Mouse (Mus musculus): ENCODE data around the gene Dcst2. TPM values are rescaled to one million over a fixed set of nuclear protein-coding genes. Genes with fewer than 3 reads are reported as not detected.

Gene Dcst2
- polyA plus RNA-seq, 1 experiment from 2014 or later, result 0.34 TPM

DNA sequence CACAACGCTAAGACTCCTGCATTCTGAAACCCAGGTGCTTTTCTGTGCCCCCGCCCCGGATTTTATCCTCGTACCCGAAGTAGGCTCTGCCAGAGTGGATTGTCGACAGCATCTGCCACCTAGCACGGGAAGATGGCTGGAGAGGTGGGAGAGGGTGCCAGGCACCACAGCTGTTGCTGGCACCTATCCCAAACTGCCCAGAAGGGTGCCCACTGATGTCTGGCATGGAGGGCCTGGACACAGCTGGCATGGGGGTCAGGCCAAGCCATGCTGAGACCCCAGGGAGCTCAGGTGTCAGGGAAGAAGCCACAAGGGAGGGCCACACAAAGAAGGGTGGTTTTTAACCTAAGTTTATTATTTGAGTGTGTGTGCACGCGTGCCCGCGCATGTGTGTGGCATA, 28.7 kb upstream of the Dcst2 start:
- whole genome bisulfite sequencing, result 47% methylated on average over 11 of the region's 11 CpGs
- no peaks in the 10 kb centered on the region for H3K9me3 ChIP-seq
- no peak for ATAC-seq (ENCODE audit: low FRiP score, low read depth)
- no peaks in the 10 kb centered on the region for H3K27me3 ChIP-seq
- 0 out of 2 replicates have a peak overlapping the region, but pooled peaks have one; percentile 7 for H3K4me2 ChIP-seq
- peak overlapping the region; percentile 53 for H3K27ac ChIP-seq (replicated peaks)
- no peak overlapping the region for H3K4me3 ChIP-seq
- no peaks in the 10 kb centered on the region for H3K36me3 ChIP-seq
- H3K4me1 ChIP-seq (replicated peaks), result peaks cover 54% of the 10 kb centered on the region
- no peak overlapping the region for H3K9ac ChIP-seq

DNA sequence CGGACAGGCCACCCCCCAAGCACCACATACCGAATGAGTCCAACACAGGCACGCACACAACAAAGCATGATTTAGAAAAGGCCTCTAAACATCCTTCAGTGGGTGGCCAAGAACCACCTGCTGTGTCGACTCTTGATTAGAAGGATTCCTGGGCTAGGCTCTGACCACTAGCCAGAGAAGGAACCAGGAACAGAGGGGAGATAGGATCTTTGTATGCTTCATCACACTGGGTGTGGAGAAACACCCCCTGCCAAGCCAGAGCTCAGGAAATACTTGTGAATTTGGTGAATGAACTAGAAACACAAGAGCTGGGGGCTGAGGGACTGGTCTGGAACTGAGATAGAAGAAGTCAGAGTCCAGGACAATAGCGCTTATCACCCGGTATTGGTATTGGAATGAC, 25.2 kb upstream of the Dcst2 start:
- H3K27ac ChIP-seq (replicated peaks), result no peak overlapping the region
- H3K9me3 ChIP-seq, result no peaks in the 10 kb centered on the region
- no peaks in the 10 kb centered on the region for H3K27me3 ChIP-seq
- H3K4me3 ChIP-seq, result peak overlapping the region; percentile 84
- WGBS, result 10% methylated on average over 6 of the region's 6 CpGs
- peaks cover 68% of the 10 kb centered on the region for H3K4me1 ChIP-seq (replicated peaks)
- peak overlapping the region; percentile 25 for H3K9ac ChIP-seq
- H3K4me2 ChIP-seq, result peak overlapping the region; percentile 95
- no peaks in the 10 kb centered on the region for H3K36me3 ChIP-seq
- ATAC-seq (ENCODE audit: low FRiP score, low read depth), result no peak

DNA sequence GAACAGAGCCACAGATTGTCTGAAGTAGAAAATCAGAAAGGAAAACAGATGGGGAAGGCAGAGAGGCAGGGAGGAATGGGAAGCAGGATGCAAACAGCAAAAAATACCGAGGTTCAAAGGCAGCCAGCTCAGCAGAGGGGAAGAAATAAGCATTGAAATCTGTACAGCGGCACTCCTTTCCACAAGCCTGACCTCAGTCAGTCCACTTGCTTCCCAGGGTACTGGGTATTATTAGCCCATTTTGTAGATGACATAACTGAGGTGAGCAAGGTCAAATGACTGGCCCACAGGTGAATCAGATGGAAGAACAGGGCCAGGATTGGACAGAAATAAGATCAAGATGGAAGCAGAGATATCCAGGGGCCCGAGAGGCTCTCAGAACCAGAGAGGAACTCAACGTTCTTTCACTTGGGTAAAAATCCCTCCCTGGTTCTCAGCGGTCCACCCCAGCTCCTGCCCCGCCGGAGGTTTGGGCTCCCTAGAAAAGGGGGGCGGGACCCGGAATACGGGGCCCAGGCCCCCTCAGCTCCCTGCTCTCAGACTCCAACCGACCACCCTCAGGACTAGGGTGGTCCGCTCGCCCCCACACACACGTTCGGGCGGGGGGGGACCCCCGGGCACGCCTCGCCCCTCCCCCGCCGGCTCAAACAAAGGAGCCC, 24.6 kb upstream of the Dcst2 start:
- no peaks in the 10 kb centered on the region for H3K36me3 ChIP-seq
- no peaks in the 10 kb centered on the region for H3K27me3 ChIP-seq
- no peak for ATAC-seq (ENCODE audit: low FRiP score, low read depth)
- H3K9me3 ChIP-seq, result no peaks in the 10 kb centered on the region
- WGBS, result 2% methylated on average over 9 of the region's 21 CpGs
- H3K4me3 ChIP-seq, result peak overlapping the region; percentile 84
- peaks cover 68% of the 10 kb centered on the region for H3K4me1 ChIP-seq (replicated peaks)
- peak overlapping the region; percentile 95 for H3K4me2 ChIP-seq
- peak overlapping the region; percentile 66 for H3K27ac ChIP-seq (replicated peaks)
- peak overlapping the region; percentile 59 for H3K9ac ChIP-seq

DNA sequence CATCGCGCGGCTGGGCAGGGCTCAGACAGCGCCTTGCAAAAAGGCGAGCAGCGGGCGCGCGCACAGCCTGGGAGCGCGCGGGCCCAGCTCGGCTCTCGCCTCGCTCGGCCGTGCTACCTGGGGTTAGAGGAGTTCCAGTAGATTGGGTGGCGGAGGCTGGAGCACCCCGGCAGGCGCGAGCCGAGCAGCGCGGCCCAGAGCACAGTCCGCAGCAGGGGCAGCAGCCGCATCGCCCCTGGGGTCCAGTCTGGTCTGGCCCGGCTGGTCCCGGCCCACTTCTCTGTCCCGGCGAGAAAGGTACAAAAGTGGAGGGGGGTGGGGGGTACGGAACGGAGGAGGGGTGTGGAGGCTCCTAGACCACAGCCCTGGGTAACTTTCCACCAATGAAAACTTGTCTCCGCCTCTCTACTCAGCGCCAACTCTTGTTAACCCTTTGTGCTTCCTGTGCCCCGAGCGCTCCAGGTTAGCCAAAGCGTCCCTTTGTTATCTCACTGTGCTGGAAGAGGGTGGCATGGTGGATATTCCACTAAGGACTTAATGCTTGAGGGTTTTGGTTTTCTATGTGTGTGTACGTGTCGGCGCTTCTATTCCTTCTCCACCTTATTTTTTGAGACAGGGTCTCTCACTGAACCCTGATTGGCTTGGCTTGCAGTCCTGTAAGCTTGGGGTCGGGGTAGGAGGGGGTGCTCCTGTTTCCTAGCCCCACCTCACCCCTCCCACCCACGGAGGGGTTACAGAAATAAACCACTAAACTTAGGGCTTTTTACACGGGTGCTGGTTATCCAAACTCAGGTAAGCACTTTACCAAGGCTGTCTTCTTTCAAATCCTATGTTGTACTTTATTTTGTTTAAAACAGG, 23.8 kb upstream of the Dcst2 start, which contains the start of gene Efna4:
Gene Efna4 (minus strand): TSS at position 308 of the 858 bp plus-strand sequence.
- peak; percentile 73 for ATAC-seq (ENCODE audit: low FRiP score, low read depth)
- peaks cover 61% of the 10 kb centered on the region for H3K4me1 ChIP-seq (replicated peaks)
- WGBS, result under 1% methylated on average over 43 of the region's 44 CpGs

DNA sequence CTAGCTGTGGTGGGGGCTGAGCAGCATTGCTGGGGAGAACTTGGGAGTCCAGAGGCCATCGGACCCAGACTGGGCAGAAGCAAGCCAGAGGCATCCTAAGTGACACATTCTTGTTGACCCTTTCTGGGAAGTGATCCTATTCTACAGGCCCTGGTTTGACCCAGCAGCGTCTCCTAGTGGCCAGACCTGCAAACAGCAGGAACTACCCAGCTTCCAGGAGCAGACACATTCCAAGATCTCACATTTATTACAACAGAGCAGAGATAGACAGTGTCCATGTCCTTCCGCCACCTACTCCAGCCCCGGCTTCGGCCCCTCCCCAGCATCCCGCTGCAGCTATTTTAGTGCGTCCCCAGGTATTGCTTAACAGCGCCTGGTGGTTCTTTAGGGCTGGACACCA, 22.4 kb upstream of the Dcst2 start:
- WGBS, result 25% methylated on average over 8 of the region's 8 CpGs
- Histone ChIP-seq H3K4me2 (peak overlapping the region; percentile 62; the same call in 1 of the 2 replicates), H3K4me1 (replicated peaks) (peaks cover 57% of the 10 kb centered on the region)

More for the DNA sequence above, 23.8 kb upstream of the Dcst2 start, which contains the start of gene Efna4:
- Histone ChIP-seq H3K27me3 (no peaks in the 10 kb centered on the region), H3K4me3 (peak within 1 kb of the TSS; percentile 84), H3K9me3 (no peaks in the 10 kb centered on the region), H3K27ac (replicated peaks) (peak within 1 kb of the TSS; percentile 66), H3K4me2 (peak within 1 kb of the TSS; percentile 95), H3K9ac (peak within 1 kb of the TSS; percentile 59), H3K36me3 (no peaks in the 10 kb centered on the region)

DNA sequence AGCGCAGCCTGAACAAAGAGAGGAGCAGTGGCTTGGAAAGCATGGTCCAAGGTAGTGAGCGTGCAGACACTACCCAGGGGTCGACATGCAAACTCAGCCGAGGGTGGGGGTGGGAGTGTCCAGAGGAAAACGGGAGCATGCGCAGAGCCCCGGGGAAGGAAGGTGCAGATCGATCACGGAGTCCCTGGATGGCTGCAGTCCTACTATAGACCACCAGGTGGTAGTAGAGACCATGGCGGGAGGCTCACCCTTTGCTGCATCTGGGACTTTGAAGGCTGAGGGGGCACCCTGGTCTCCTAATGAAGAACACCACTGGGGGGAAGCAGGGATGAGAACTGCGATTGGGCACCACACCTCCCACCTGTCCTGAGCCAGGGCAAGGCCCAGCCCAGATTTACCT, 21.3 kb upstream of the Dcst2 start:
- H3K4me3 ChIP-seq, result peak overlapping the region; percentile 32
- H3K27ac ChIP-seq (replicated peaks), result no peak overlapping the region
- 5% methylated on average over 11 of the region's 11 CpGs for WGBS
- H3K36me3 ChIP-seq, result peaks cover 13% of the 10 kb centered on the region
- H3K27me3 ChIP-seq, result no peaks in the 10 kb centered on the region
- no peaks in the 10 kb centered on the region for H3K9me3 ChIP-seq
- peak; percentile 61 for ATAC-seq (ENCODE audit: low FRiP score, low read depth)
- H3K4me2 ChIP-seq, result peak overlapping the region; percentile 62
- peaks cover 57% of the 10 kb centered on the region for H3K4me1 ChIP-seq (replicated peaks)
- H3K9ac ChIP-seq, result peak overlapping the region; percentile 40; the same call in 1 of the 2 replicates

More for the DNA sequence above, 22.4 kb upstream of the Dcst2 start:
- Histone ChIP-seq H3K9ac (no peak overlapping the region), H3K27ac (replicated peaks) (no peak overlapping the region), H3K9me3 (no peaks in the 10 kb centered on the region), H3K36me3 (peaks cover 7% of the 10 kb centered on the region), H3K4me3 (no peak overlapping the region), H3K27me3 (no peaks in the 10 kb centered on the region)
- no peak for ATAC-seq (ENCODE audit: low FRiP score, low read depth)

DNA sequence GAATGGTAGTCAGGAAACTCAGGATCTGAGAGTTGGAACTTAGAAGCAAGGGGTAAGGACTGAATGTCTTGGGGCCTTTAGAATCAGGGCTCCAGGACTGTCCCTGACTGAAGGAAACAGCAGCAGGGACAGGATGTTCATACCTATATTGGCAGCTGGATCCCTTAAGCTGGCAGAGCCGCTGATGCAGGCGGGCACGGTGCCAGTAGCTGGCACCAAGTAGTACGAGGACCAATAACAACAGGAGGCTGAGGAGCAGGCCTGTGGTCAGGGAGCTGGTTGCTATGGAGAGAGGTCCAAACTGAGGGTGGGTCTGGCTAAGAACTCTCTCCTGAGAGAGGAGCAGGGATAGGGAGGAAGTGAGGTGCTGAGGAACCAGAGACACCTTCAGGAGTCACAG, 20.0 kb upstream of the Dcst2 start:
- H3K36me3 ChIP-seq, result peaks cover 16% of the 10 kb centered on the region
- peaks cover 45% of the 10 kb centered on the region for H3K4me1 ChIP-seq (replicated peaks)
- H3K4me3 ChIP-seq, result no peak overlapping the region
- H3K27me3 ChIP-seq, result no peaks in the 10 kb centered on the region
- no peak overlapping the region for H3K27ac ChIP-seq (replicated peaks)
- H3K9me3 ChIP-seq, result no peaks in the 10 kb centered on the region
- no peak overlapping the region for H3K4me2 ChIP-seq
- WGBS, result 80% methylated on average over 4 of the region's 4 CpGs
- ATAC-seq (ENCODE audit: low FRiP score, low read depth), result no peak
- H3K9ac ChIP-seq, result no peak overlapping the region

DNA sequence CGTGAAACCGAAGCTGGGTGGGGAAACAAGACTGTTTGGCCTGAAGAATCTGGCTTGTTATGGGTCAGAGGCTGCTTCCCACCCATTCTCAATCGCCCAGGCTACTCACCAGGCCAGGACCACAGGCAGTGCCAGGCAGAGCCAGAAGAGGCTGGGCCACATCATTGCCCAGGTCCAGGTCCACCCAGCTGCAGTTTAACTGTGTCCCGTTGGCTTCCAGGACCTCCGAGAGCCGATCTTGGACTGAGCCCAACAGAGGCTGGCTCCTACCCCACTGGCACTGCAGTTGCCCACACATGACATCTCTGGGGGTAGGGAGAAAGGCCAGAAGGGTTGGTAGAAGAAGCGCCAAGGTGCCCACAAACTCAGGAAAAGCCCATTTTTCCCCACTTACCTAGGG, 18.5 kb upstream of the Dcst2 start:
- Histone ChIP-seq H3K36me3 (peaks cover 16% of the 10 kb centered on the region), H3K4me3 (no peak overlapping the region), H3K27ac (replicated peaks) (no peak overlapping the region), H3K4me2 (no peak overlapping the region), H3K9me3 (no peaks in the 10 kb centered on the region), H3K27me3 (peaks cover 4% of the 10 kb centered on the region; the same call in 1 of the 2 replicates), H3K9ac (no peak overlapping the region), H3K4me1 (replicated peaks) (peaks cover 33% of the 10 kb centered on the region)
- ATAC-seq (ENCODE audit: low FRiP score, low read depth), result no peak
- WGBS, result 87% methylated on average over 7 of the region's 7 CpGs

DNA sequence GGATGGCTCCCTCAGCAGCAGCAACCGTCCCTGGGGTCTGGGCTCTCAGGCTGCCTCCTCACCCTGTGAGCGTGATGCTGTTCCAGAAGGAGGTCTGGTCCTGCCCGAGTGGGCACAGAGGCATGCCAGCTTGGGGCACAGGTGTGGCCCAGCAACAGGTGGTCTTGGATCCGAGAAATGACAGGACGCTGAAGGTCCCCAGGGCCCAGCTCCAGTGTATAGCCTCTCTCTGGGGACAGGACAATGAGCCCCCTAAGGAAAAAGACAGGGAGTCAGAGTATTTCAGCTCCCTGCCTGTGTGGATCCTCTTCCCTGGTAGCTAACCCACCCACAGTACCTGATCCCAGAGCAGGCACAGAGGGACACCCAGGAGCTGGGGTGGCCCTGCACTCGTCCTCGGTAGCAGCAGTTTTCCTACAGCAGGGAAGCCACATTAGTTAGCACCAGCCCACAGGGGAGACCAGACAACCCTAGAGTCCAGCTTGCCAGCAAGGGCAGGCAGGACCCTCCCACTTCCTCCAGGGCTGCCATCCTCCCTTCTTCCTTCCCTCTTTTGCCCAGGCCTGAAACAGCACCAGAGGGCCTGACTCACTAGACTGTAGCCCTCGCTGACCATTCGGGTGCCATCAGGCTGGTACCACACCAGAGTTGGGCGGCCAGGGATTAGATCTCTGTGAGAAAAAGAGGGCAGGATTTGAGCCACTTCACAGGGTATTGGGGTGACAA, 14.8 kb upstream of the Dcst2 start:
- Histone ChIP-seq H3K27me3 (peaks cover 4% of the 10 kb centered on the region; the same call in 1 of the 2 replicates), H3K9ac (no peak overlapping the region), H3K4me3 (no peak overlapping the region), H3K4me1 (replicated peaks) (peaks cover 18% of the 10 kb centered on the region), H3K4me2 (no peak overlapping the region), H3K27ac (replicated peaks) (no peak overlapping the region), H3K36me3 (peaks cover 16% of the 10 kb centered on the region), H3K9me3 (no peaks in the 10 kb centered on the region)
- 82% methylated on average over 10 of the region's 10 CpGs for WGBS
- ATAC-seq (ENCODE audit: low FRiP score, low read depth), result no peak

DNA sequence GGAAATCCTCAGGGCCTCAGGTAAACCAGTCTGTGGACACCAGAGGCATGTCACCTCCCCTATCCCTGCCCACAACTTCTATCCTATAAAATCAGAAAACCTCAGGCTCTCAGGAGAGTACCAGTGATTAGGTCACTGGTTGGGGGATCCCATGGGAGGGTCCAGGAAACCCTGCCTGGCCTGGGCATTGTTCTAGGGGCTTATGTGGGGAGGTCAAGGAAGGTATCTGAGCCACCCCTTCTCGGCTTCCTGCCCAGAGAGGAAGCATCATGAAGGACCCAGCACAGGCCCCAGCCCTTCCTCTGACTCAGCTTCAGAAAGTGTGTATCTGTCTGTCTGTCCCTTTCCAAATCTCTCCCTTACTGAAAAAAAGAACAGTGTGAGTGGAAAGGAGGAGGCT, 13.9 kb upstream of the Dcst2 start:
- Histone ChIP-seq H3K4me1 (replicated peaks) (peaks cover 16% of the 10 kb centered on the region), H3K27me3 (peaks cover 4% of the 10 kb centered on the region; the same call in 1 of the 2 replicates), H3K36me3 (peaks cover 16% of the 10 kb centered on the region), H3K27ac (replicated peaks) (no peak overlapping the region), H3K4me2 (no peak overlapping the region), H3K9ac (0 out of 2 replicates have a peak overlapping the region, but pooled peaks have one; percentile 0), H3K4me3 (no peak overlapping the region), H3K9me3 (no peaks in the 10 kb centered on the region)
- WGBS, result 67% methylated on average over 1 of the region's 1 CpGs
- ATAC-seq (ENCODE audit: low FRiP score, low read depth), result no peak

DNA sequence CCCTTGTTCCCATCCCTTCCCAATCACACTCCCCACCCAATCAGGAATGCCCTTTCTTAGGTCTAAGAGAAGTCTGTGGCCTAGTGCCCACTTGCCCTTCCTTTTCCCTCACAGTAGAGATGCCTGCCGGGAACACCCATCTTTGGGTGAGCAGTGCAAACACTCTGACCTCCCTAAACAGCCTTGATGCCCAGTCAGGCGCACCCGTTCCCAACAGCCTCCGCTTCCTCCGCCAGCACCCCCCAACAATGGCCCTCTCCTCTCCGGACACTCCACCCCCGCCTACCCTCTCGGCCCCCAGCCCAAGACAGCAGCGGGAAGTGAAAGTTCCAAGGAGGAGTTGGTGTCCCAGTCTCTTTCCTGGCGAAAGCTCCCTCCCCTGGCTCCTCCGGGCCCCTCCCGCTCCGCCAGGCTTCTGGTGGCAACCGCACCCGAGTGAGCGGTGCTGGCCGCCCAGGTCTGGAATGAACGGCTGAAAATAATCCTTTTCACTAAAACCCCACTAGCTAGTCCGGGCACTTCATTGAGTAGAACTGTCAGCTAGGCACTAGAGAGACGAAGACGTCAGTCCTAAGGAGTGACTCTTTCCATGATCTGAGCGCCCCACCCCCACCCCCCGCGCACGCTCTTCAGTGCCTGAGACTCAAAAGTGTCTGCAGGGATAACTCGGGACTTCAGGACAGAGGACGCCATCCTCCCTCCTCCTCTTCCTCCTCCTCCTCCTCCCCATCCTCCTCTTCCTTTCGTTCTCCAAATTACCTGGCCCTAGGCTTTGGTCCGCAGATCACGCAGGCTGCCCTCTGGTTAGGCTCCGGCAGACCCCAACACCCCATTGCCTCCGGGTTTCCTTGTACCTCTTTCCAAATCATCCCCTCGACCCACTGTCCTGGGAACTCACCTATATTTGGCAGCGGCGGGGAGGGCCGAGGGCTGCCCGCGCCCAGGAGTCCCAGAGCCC, 12.6 kb upstream of the Dcst2 start:
- peak; percentile 28 for ATAC-seq (ENCODE audit: low FRiP score, low read depth)
- peaks cover 16% of the 10 kb centered on the region for H3K4me1 ChIP-seq (replicated peaks)
- H3K4me2 ChIP-seq, result peak overlapping the region; percentile 97
- H3K9ac ChIP-seq, result peak overlapping the region; percentile 60
- H3K27ac ChIP-seq (replicated peaks), result peak overlapping the region; percentile 91
- peaks cover 9% of the 10 kb centered on the region; the same call in 1 of the 2 replicates for H3K36me3 ChIP-seq
- H3K27me3 ChIP-seq, result peaks cover 4% of the 10 kb centered on the region
- H3K4me3 ChIP-seq, result peak overlapping the region; percentile 76
- under 1% methylated on average over 38 of the region's 38 CpGs for WGBS
- H3K9me3 ChIP-seq, result no peaks in the 10 kb centered on the region
